Mouse (Mus musculus): ENCODE results near the gene Susd6. TPM values are rescaled to one million over a fixed set of nuclear protein-coding genes. Genes with fewer than 3 reads are reported as not detected.
A peak's percentile ranks its signal among the peaks of the same experiment; 100 is the strongest.

Gene Susd6
- polyA plus RNA-seq, 1 experiment from 2014 or later = 18.6 TPM

DNA sequence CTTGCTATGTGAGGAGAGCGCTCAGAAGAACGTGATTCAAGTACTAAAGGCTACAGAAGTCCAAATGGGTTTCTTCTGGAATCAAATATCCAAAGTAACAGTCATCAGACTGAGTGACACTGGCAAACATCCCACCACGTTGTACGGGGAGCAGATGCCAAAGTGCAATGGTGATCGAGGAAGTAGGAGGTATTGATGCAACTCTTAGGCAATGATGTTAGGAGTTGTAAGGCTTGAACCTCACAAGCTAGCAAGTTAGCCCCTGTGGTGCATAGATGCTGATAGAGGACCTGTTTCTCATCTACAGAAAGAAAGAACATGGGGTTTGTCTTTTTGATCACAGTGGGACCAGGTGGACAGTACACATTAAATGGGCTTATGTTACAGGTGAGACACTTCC, 27.3 kb upstream of the Susd6 start:
- H3K4me1 ChIP-seq = peaks cover 26% of the 10 kb centered on the region
- H3K27me3 ChIP-seq = peaks cover 32% of the 10 kb centered on the region
- no peak overlapping the region for H3K9ac ChIP-seq
- 82% methylated on average over 5 of the region's 5 CpGs for WGBS
- H3K36me3 ChIP-seq = no peaks in the 10 kb centered on the region
- H3K9me3 ChIP-seq (replicated peaks) = no peaks in the 10 kb centered on the region
- H3K4me2 ChIP-seq (replicated peaks) = no peak overlapping the region
- ATAC-seq (ENCODE audit: insufficient number of reproducible peaks, low FRiP score, low TSS enrichment, low read depth) = no peak
- H3K27ac ChIP-seq (replicated peaks) = no peak overlapping the region
- no peak overlapping the region for H3K4me3 ChIP-seq (replicated peaks)

DNA sequence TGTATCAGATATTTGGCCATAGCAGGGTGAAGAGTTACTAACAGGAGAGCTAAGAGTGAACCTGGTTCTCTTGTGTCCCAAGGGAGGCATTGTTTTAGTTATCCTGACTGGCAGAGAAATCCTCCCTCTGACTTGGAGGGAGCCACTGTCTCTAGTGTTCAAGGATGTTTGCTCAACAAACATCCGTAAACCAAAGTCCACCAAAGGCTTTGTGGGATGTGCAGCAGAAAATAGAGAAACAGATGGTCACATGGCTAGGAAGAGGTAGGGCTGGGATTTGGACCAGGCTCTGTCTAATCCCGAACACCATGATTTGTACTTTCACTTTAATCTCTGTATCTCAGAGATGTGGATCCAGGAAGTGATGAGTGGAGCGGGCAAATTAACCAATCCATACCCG, 26.2 kb upstream of the Susd6 start:
- WGBS = 65% methylated on average over 4 of the region's 4 CpGs
- H3K27ac ChIP-seq (replicated peaks) = no peak overlapping the region
- no peaks in the 10 kb centered on the region for H3K9me3 ChIP-seq (replicated peaks)
- no peak overlapping the region for H3K4me2 ChIP-seq (replicated peaks)
- ATAC-seq (ENCODE audit: insufficient number of reproducible peaks, low FRiP score, low TSS enrichment, low read depth) = no peak
- H3K9ac ChIP-seq = no peak overlapping the region
- H3K4me3 ChIP-seq (replicated peaks) = no peak overlapping the region
- H3K36me3 ChIP-seq = no peaks in the 10 kb centered on the region
- peaks cover 16% of the 10 kb centered on the region for H3K4me1 ChIP-seq
- peaks cover 20% of the 10 kb centered on the region for H3K27me3 ChIP-seq

DNA sequence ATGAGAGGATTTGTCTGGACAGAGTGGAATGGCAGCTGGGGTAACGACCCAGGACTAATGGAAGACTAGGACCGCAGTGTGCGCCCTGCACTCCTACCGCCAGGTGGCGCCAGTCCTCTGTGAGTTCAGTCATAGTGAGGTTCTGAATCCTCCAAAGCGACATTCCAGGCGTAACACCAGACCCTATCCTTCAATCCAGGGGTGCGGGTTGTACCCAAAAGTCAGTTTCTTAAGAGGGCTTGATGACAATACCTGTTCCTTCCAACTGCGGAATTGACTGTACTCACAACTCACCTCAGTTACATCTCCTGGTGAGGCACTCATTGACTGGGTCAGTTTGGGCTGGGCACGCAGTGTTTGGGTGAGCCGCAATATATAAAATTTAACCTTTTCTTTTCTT, 20.6 kb upstream of the Susd6 start:
- Histone ChIP-seq H3K4me3 (replicated peaks) (no peak overlapping the region), H3K9ac (no peak overlapping the region), H3K9me3 (replicated peaks) (no peaks in the 10 kb centered on the region), H3K4me1 (0 out of 2 replicates have a peak, but pooled peaks cover 2% of the 10 kb centered on the region), H3K27me3 (no peaks in the 10 kb centered on the region), H3K27ac (replicated peaks) (no peak overlapping the region), H3K4me2 (replicated peaks) (no peak overlapping the region), H3K36me3 (no peaks in the 10 kb centered on the region)
- 19% methylated on average over 11 of the region's 11 CpGs for WGBS
- peak; percentile 75 for ATAC-seq (ENCODE audit: insufficient number of reproducible peaks, low FRiP score, low TSS enrichment, low read depth)

DNA sequence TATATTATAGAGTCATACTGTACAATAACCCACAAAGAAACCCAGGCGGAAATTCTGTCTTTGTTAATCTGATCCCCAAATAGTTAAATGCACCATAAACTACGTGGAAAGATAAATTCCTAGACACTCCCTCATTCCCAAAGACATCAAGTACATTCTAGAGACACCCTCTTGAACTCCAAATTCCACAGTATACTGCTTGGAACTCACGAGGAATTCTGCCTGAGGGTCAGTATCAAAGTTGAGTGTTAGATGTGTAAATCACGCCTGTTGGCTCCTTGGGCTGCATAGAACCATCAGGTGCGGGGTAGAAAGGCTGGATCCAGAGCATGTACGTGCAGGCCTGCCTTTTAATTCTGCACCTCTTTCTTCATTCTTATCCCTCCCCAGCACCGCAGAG, 15.5 kb upstream of the Susd6 start:
- Histone ChIP-seq H3K4me2 (replicated peaks) (no peak overlapping the region), H3K27ac (replicated peaks) (no peak overlapping the region), H3K27me3 (no peaks in the 10 kb centered on the region), H3K36me3 (no peaks in the 10 kb centered on the region), H3K9ac (no peak overlapping the region), H3K9me3 (replicated peaks) (no peaks in the 10 kb centered on the region), H3K4me3 (replicated peaks) (no peak overlapping the region), H3K4me1 (0 out of 2 replicates have a peak, but pooled peaks cover under 1% of the 10 kb centered on the region)
- 53% methylated on average over 7 of the region's 7 CpGs for WGBS
- ATAC-seq (ENCODE audit: insufficient number of reproducible peaks, low FRiP score, low TSS enrichment, low read depth) = no peak

DNA sequence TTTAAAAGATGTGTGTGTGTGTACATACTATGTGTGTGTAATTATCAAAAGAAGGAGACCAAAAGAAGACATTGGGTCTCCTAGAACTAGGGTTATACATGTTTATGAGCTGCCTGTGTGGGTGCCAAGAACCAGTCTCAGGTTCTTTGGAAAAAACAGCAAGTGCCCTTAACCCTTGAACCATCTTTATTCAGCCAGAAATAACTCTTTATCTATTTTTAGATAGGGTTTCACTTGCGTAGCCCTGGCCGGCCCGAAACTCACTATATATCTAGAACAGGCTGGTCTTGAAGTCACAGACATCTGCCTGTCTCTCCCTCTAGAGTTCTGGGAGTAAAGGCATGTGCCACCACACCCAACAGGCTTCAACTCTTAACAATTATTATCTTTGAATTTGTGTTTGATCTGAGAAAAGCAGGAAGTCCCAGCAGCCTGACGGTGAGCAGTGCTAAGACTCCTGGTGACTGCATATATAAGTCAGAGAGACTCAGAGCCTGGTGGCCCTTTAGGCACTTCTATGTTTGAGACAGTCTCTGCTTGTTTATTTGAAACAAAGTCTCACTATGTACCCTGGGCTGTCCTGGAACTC, 14.2 kb upstream of the Susd6 start:
- H3K27me3 ChIP-seq = no peaks in the 10 kb centered on the region
- no peak overlapping the region for H3K4me2 ChIP-seq (replicated peaks)
- H3K27ac ChIP-seq (replicated peaks) = no peak overlapping the region
- 77% methylated on average over 4 of the region's 4 CpGs for WGBS
- H3K36me3 ChIP-seq = no peaks in the 10 kb centered on the region
- H3K9ac ChIP-seq = no peak overlapping the region
- H3K4me1 ChIP-seq = no peaks in the 10 kb centered on the region
- ATAC-seq (ENCODE audit: insufficient number of reproducible peaks, low FRiP score, low TSS enrichment, low read depth) = no peak
- H3K4me3 ChIP-seq (replicated peaks) = no peak overlapping the region
- H3K9me3 ChIP-seq (replicated peaks) = no peaks in the 10 kb centered on the region

DNA sequence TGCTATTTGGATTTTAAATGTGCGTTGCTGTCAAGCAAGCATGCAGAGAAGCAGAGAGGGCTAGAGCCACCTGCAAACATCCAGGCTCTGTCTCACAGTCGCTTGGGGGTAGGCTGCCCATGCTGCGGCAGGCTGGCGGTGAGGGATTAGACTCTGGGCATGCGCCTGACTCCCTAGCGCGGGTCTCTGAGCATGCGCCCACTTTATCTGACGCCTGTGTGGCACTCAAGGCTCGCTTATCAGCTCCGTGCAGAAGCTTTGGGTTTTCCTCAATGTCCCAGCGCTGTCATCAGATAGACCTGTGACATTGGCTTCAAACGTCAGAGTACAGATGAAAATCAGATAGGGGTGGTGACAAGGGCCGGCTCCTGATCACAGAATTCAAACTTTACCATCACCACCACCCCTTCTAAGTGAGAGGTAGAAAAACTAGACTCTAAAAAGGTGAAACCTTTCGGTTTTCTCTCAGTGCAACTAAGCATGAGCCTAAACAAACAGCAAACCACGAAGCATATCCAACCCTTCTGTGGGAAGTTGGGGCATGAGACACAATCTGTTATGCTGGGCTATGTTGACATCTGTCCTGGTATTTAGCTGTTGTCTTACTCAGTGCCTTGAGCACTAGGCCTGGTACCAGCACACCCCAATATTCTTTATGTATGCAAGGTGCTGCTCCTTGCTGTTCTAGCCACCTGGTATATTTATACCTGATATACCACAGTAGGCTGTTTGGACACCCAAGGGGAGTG, 11.9 kb upstream of the Susd6 start:
- ATAC-seq (ENCODE audit: insufficient number of reproducible peaks, low FRiP score, low TSS enrichment, low read depth) = no peak
- Histone ChIP-seq H3K27ac (replicated peaks) (no peak overlapping the region), H3K9ac (no peak overlapping the region), H3K4me2 (replicated peaks) (no peak overlapping the region), H3K4me1 (no peaks in the 10 kb centered on the region), H3K36me3 (no peaks in the 10 kb centered on the region), H3K27me3 (no peaks in the 10 kb centered on the region), H3K9me3 (replicated peaks) (no peaks in the 10 kb centered on the region), H3K4me3 (replicated peaks) (no peak overlapping the region)
- WGBS = 65% methylated on average over 16 of the region's 16 CpGs

DNA sequence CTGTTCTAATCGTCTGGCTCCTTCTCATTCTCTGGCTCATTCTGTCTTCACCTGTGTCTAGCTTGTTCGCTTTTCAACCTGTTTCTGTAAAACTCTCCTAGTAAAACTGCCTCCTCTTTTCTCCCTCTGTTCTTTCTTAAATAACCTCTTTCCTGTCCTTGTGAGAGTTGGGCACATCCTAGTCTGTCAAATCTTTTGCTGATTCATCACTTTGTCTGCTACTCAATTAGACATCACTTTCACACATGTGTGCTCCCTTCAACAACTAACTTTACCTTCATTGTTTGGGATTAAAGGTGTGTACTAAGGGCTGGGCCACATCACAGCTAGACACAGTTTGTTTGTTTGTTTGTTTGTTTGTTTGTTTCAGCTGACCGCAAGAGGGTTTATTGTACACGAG, 10.6 kb upstream of the Susd6 start:
- 88% methylated on average over 4 of the region's 4 CpGs for WGBS
- H3K4me3 ChIP-seq (replicated peaks) = no peak overlapping the region

DNA sequence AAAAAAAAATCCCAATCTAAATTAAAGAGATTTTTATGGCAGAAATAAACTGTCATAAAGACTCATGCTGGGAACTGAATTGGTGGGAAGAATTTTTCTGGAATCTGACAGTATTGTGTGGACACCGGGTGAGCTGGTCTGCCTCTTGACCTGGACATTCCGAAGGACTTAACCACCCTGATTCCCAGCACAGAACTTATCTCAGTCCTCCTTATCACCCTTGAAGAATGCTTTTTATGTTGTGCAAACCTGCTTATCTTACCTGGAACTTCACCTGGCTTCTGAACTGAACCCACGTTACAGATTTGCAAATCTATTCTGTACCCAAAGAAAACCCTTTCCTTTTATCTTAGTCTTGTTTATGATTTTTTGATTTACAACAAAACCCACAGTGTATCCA, 8.1 kb upstream of the Susd6 start:
- H3K4me1 ChIP-seq = no peaks in the 10 kb centered on the region
- H3K27me3 ChIP-seq = no peaks in the 10 kb centered on the region
- no peak overlapping the region for H3K4me3 ChIP-seq (replicated peaks)
- no peak for ATAC-seq (ENCODE audit: insufficient number of reproducible peaks, low FRiP score, low TSS enrichment, low read depth)
- H3K9me3 ChIP-seq (replicated peaks) = no peaks in the 10 kb centered on the region
- H3K4me2 ChIP-seq (replicated peaks) = no peak overlapping the region
- H3K36me3 ChIP-seq = no peaks in the 10 kb centered on the region
- H3K9ac ChIP-seq = no peak overlapping the region
- WGBS = 77% methylated on average over 3 of the region's 3 CpGs
- H3K27ac ChIP-seq (replicated peaks) = no peak overlapping the region

More for the DNA sequence above, 10.6 kb upstream of the Susd6 start:
- Histone ChIP-seq H3K36me3 (no peaks in the 10 kb centered on the region), H3K9me3 (replicated peaks) (no peaks in the 10 kb centered on the region), H3K27me3 (no peaks in the 10 kb centered on the region), H3K4me1 (no peaks in the 10 kb centered on the region), H3K27ac (replicated peaks) (no peak overlapping the region), H3K9ac (no peak overlapping the region), H3K4me2 (replicated peaks) (no peak overlapping the region)
- ATAC-seq (ENCODE audit: insufficient number of reproducible peaks, low FRiP score, low TSS enrichment, low read depth) = no peak

DNA sequence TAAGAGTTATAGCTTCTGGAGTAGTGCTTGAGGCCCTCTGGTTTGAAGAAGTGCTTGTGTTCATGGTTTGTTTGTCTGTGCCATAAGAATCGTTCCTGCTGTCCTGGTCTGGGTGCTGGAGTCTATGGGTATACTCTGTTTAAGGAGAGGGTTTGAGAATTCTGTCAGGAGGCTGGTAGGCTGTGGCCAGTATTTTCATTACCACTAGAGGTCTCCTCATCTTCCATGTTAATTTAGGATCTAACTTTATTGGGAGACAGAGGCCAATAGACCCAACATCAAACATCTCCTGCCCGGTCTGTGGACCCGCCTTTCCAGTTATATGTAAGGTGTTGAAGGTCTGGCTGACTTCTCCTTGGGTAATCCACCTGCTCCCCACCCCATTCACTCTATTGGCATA, 7.4 kb upstream of the Susd6 start:
- no peak overlapping the region for H3K4me2 ChIP-seq (replicated peaks)
- H3K9ac ChIP-seq = no peak overlapping the region
- H3K27ac ChIP-seq (replicated peaks) = no peak overlapping the region
- 0 out of 2 replicates have a peak, but pooled peaks cover 3% of the 10 kb centered on the region for H3K4me1 ChIP-seq
- H3K9me3 ChIP-seq (replicated peaks) = no peaks in the 10 kb centered on the region
- 62% methylated on average over 3 of the region's 3 CpGs for WGBS
- no peak overlapping the region for H3K4me3 ChIP-seq (replicated peaks)
- H3K27me3 ChIP-seq = no peaks in the 10 kb centered on the region
- ATAC-seq (ENCODE audit: insufficient number of reproducible peaks, low FRiP score, low TSS enrichment, low read depth) = no peak
- no peaks in the 10 kb centered on the region for H3K36me3 ChIP-seq

DNA sequence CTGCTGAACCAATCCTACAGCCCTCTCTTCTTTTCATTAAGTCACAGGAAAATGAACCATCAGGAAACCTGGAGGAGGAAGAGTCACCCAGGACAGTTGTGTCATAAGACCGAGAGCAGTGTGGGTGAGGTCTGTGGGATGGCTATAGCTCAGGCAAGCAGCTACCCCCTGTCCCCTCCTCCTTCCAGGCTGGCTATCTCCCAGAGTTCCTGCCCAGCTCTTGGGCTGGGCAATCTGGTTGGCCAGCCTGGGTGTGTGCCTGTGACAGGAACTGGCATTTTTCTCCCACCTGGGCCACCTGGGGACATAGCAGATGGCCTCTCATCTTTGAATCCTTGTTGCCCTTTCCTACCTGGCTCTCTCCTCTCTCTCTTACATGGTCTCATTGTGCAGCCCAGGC, 6.4 kb upstream of the Susd6 start:
- 72% methylated on average over 1 of the region's 1 CpGs for WGBS

DNA sequence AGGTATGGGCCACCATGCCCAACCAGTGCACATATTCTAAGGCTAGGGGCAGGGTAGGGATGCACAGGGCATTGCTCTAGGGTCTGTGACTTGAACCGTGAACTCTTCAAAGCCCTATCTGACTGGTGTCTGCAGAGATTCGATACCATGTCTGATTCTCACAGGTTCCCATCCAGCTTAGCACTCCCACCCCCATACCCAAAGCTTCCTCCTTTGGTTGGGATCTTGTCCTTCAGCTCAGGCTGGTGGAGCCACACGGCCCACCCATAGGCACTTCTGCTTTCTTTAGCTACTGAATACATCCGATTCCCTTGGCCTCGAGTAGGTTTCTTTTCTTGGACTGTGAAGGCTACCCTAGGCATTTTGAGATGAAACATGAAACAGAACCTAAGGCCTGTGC, 5.3 kb upstream of the Susd6 start:
- Histone ChIP-seq H3K4me1 (peaks cover 7% of the 10 kb centered on the region; the same call in 1 of the 2 replicates), H3K9ac (no peak overlapping the region), H3K36me3 (no peaks in the 10 kb centered on the region), H3K4me2 (replicated peaks) (no peak overlapping the region), H3K4me3 (replicated peaks) (no peak overlapping the region), H3K27me3 (no peaks in the 10 kb centered on the region), H3K27ac (replicated peaks) (no peak overlapping the region), H3K9me3 (replicated peaks) (no peaks in the 10 kb centered on the region)
- WGBS = 78% methylated on average over 5 of the region's 5 CpGs
- no peak for ATAC-seq (ENCODE audit: insufficient number of reproducible peaks, low FRiP score, low TSS enrichment, low read depth)

More for the DNA sequence above, 6.4 kb upstream of the Susd6 start:
- Histone ChIP-seq H3K27me3 (no peaks in the 10 kb centered on the region), H3K9me3 (replicated peaks) (no peaks in the 10 kb centered on the region), H3K9ac (no peak overlapping the region), H3K27ac (replicated peaks) (0 out of 2 replicates have a peak overlapping the region, but pooled peaks have one; percentile 34), H3K4me2 (replicated peaks) (no peak overlapping the region), H3K4me3 (replicated peaks) (no peak overlapping the region), H3K4me1 (0 out of 2 replicates have a peak, but pooled peaks cover 3% of the 10 kb centered on the region), H3K36me3 (no peaks in the 10 kb centered on the region)
- ATAC-seq (ENCODE audit: insufficient number of reproducible peaks, low FRiP score, low TSS enrichment, low read depth) = no peak

DNA sequence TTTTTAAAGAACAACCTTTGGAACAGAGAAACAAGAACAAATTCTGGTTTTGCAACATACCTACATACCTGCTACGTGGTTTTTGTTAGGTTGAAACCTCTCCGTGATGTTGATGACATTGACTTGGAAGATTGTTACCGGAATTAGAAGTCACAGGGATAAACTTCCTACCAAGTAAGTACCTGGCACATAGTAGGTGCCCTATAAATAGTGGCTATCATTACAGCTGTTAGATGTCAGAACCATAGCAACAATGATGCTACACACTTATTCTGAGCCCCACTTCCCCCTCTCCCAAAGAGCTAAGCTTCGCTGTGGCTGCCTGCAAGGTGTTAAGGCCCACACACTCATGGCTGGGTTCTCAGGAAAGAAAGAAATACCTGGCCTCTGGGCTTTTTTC, 4.7 kb upstream of the Susd6 start:
- H3K4me3 ChIP-seq (replicated peaks) = no peak overlapping the region
- no peak overlapping the region for H3K9ac ChIP-seq
- H3K4me1 ChIP-seq = peaks cover 8% of the 10 kb centered on the region; the same call in 1 of the 2 replicates
- no peaks in the 10 kb centered on the region for H3K36me3 ChIP-seq
- ATAC-seq (ENCODE audit: insufficient number of reproducible peaks, low FRiP score, low TSS enrichment, low read depth) = no peak
- 76% methylated on average over 4 of the region's 4 CpGs for WGBS
- H3K27ac ChIP-seq (replicated peaks) = no peak overlapping the region
- no peaks in the 10 kb centered on the region for H3K9me3 ChIP-seq (replicated peaks)
- no peaks in the 10 kb centered on the region for H3K27me3 ChIP-seq
- H3K4me2 ChIP-seq (replicated peaks) = no peak overlapping the region
